Mouse (Mus musculus): ENCODE data around the gene Deaf1.
A peak's percentile ranks its signal among the peaks of the same experiment; 100 is the strongest.

Deaf1 gene

DNA sequence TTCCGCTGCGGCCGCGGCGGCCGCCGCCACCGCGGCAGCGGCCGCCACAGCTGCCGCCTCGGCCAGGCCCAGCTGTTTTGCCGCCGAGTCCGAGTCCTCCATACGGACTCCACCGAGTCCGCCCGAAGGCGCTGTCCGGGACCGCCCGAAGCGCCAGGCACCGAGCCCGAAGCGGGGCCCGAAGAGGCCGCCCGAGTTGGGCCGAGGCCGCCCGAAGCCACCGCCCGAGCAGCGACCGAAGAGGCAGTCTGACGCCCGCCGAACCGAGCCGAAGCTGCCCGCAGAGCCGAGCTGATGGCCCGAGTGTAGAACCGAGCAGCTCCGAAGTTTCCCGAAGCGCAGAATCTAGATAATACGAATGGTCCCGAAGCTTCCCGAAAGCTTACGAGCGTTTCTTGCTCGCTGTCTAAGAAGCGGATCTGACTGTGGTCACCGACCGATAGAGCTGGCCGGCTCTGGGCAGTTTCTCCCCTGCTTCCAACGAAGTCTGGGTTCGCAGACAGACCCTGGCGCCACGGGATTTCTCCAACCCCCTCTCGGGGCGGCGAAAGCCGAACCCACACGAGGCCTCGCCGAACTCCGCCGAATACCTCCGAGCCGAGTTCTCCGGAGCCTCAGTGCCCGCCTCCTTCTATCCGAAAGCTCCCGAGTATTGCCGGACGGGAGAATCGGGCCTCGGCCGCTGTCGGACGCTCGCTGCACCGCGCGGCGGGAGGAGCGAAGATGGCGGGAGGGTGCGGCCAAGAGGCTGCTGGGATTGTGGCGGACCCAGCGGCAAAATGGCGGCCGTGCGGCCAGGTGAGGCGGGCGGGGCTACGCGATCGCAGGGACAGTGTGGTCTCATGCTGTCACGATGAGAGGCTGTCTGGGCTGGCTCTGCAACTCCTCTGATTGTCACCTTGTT lies at the start of gene Deaf1, which contains the start of gene Tmem80:
Gene Deaf1, minus strand, starts transcription at position 222 of the 904 bp plus-strand sequence.
Gene Tmem80, plus strand, starts transcription at position 271 of the 904 bp plus-strand sequence.
- DNase-seq (ENCODE audit: low spot score) = peak; percentile 97

DNA sequence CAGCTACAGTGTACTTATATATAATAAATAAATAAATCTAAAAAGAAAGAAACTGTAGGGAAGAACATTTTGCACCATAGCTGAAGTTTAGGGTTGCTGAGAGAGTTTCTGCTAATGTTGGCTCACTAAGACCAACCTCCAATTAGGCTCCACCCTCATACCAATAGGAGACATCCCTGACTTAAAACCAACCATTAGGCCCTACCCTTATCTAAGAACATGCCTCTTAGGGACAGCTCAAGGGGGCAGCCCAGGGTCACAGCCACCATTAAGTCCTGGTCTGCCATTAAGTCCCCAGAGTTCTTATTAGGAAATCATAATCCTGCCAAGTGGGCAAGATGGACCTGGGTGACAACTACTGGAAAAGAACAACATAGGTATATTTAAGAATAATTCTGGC lies 46.9 kb upstream of the Deaf1 start:
- DNase-seq (ENCODE audit: low spot score) = no peak

DNA sequence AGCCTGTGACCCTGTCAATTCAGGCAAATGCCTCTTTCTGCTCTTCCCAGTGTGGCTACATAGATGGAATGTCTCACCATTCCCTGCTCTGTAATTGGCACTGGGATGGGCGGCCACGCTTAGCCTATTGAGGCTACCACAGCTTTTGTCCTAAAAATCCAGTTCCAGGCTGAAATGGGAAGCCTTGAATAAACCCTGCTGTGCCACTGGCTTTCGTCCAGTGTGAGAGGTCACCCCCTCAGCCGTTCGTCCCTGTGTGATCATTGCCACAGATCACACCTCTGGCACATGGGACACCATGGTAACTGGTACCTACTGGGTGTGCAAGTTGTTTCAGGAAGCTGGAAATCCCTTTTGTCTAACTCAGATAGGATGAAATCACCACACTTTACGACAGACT lies 46.1 kb upstream of the Deaf1 start:
- no peak for DNase-seq (ENCODE audit: low spot score)

DNA sequence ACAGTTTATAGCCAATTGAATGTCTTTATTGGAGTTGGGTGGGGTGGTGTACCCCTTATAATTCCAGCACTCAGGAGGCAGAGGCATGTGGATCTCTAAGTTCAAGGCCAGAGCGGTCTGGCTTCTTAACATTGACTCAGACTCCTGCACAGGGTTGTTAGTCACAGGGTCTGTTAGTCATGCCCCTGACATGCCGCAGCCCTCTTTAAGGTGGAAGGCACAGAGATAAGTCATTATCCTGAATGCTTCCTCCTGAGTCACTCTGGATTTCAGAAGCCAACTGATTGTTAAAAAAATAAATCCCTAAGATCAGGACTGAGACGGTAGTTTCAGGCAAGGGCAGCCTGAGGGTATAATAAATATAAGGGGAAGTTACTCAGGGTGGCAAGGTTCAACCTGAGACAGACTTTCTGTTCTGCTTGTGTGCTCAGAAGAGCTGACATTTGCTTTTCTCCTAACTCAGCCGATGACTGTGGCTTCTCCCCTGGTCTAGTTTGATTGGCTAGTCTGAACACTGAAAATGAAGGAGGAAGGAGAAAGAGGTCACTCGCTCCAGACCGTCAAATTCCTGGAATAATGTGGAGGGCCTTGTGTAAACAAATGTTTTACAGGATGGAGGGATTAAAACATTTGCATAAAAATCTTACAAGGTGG lies 44.6 kb upstream of the Deaf1 start:
- no peak for DNase-seq (ENCODE audit: low spot score)

DNA sequence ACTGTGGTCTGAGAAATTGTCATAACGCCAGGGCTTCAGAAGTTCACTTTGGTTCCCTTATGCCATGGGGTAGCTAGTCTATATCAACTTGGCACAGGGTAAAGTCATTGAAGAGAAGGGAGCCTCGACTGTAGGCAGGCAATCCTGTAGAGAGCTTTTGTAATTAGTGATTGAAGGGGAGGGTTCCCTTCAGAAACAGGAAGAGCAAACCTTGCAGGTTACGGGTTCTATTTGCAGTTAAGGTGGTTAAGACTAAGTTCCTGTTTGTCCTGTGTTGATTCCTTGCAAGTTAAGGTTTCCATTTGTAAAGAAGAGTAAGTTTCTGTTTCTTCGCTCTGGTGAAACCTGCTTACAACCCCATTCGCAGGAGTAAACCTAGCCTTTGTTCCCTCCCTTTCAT lies 42.4 kb upstream of the Deaf1 start:
- no peak for DNase-seq (ENCODE audit: low spot score)

DNA sequence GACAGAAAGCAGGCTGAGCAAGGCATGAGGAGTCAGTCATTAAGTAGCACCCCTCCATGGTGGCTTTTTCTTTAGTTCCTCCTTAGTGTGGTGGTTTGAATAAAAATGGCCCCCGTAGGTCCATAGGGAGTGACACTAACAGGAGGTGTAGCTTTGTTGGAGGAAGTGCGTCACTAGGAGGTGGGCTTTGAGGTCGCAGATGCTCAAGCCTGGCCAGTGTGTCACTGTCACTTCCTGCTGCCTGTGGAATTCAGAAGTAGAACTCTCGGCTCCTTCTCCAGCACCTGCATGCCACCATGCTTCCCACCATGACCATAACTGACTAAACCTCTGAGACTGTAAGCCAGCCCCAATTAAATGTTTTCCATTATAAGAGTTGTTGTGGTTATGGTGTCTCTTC lies 39.9 kb upstream of the Deaf1 start:
- no peak for DNase-seq (ENCODE audit: low spot score)

DNA sequence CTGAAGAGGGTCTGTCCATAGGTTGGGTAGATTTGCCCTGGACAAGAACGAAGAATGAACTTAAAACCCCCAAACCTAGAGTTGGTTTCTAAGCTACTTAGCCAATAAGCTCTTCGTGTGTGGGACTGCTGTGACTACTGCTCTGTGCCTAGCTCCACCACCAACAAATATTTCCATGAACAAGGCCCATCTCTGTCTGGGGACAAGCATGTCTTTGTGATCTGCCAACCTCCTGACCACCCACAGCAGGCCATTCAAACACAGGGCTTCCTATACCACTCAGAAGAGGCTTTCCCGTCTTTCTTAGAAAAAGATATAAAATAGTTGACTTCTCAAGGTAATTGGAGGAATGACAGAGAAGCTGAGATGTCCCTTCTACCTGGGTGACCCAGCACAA lies 37.6 kb upstream of the Deaf1 start:
- DNase-seq (ENCODE audit: low spot score) = peak; percentile 22

DNA sequence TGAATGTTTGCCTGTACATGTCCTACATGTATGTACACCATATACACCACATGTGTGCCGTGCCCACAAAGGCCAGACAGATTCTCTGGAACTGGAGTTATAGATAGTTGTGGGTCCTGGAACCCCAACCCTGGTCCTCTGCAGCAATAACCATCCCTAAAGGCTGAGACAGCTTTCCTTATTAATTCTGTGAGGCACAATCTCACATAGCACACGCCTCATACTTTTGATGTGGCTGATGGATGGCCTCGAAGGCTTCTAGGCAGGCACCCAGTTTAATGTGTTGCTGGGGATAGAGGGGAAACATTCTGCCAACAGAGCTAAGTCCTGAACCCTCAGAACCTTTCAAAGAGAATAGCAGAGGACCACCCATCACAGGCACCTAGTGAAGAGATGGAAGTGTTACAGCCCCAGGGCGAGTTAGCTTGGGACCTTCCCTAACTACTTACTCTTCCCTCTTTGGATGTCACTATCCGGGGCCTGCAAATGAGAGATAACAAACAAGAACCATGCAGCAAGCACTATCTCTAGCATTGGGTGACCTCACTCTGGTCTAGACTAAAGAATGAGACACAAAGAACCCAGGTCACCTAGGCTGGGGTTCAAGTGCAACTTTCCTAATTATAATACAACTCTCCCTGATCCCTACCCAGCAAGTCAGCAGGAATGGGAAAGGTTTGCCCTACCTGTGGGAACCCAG lies 37.0 kb upstream of the Deaf1 start:
- peak; percentile 85 for DNase-seq (ENCODE audit: low spot score)

DNA sequence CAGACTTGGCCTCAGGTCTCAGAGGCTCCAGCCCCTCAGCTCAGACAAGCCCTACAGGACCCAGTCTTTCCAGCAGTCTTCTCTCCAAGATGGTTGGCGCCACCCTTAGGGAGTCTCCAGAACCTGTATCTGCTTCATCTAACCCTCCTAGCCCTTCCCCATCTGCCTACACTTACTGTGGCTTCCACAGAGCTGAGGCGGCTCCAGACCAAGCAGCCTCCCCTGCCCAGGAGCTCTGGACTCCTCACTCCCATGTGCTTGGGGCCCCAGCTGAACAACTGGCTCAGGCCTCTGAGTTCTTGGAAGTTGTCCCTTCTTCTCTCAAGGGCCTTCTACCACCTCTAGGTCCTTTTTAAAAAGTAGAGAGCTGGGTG lies 36.2 kb upstream of the Deaf1 start:
- no peak for DNase-seq (ENCODE audit: low spot score)

DNA sequence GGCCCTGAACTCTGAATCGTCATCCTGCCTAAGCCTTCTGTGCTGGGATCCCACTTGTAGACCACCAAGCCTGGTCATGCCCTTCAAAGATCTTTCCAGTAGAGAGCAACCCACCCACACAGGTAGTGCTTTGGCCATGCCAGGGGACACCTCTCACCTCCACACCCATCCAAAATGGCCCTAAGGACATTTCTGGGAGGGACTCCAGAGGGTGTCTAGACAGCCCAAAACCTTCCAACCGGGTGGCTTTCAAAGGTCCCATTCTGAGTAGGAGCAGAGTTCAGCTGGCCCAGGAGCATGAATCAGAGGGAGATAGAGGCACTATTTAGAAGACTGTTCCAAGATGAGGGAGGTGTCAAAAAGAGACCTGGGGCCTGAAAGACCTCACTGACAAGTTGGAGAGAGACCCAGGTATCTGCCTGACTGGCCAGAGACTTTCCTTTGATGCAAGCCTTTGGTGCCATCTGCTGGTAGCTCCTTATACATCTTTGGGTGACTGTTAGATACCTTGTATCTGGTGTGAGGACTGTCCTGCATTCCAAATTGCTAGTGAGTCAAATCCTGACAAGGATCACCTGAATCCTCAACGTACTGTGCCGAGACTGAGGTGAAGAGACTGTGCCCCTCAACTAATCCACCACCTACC lies 35.7 kb upstream of the Deaf1 start:
- DNase-seq (ENCODE audit: low spot score) = peak; percentile 91

DNA sequence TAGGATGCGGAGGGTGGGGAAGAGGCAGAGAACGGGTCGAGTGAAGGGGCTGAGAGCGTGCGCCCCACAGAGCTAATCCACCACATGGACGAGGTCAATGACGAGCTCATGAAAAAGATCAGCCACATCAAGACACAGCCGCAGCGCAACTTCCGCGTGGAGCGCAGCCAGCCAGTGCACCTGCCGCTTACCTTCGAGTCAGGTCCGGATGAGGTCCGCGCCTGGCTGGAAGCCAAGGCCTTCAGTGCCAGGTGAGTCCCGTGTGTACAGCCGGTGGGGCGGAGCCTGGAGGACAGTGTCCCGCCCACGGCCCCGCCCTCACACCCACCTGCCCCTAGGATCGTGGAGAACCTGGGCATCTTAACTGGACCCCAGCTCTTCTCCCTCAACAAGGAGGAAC lies 34.0 kb upstream of the Deaf1 start:
- DNase-seq (ENCODE audit: low spot score) = no peak

DNA sequence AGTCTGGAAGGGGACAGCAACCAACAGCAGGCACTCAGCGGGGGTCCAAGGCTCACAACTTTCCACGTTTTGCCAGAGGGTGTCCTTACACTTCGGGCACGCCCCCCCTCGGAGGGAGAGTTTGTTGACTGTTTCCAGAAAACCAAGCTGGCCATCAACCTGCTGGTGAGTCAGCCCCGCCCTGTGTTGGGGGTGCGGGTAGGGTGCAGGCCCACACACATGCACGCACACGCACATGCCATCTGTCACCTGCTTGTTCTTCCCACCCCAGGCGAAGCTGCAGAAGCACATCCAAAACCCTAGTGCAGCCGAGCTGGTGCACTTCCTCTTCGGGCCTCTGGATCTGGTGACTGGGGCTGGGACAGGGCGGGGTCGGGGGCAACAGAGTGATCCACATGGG lies 29.5 kb upstream of the Deaf1 start:
- DNase-seq (ENCODE audit: low spot score) = no peak

DNA sequence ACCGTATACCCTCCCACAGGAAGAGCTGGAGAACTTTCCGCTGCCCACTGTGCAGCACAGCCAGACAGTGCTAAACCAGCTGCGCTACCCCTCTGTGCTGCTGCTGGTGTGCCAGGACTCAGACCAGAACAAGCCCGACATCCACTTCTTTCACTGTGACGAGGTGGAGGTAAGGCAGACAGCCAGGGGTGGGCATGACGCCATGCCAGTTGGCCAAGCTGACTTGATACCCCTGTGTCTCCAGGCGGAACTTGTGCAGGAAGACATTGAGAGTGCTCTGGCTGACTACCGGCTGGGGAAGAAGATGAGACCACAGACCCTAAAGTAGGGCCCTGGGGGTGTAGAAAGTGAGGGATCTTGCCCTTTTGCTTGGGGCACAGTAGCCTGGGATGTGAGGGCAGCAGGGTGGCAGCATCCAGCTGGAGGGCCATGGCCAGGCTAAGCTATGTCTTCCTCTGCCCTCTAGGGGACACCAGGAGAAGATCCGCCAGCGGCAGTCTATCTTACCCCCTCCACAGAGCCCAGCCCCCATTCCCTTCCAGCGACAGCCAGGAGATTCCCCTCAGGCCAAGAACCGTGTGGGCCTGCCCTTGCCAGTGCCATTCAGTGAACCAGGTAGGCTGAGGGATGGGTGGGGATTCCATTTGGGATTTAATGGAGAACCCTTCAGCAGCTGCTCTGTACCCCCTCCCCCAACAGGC lies 28.3 kb upstream of the Deaf1 start:
- DNase-seq (ENCODE audit: low spot score) = no peak

DNA sequence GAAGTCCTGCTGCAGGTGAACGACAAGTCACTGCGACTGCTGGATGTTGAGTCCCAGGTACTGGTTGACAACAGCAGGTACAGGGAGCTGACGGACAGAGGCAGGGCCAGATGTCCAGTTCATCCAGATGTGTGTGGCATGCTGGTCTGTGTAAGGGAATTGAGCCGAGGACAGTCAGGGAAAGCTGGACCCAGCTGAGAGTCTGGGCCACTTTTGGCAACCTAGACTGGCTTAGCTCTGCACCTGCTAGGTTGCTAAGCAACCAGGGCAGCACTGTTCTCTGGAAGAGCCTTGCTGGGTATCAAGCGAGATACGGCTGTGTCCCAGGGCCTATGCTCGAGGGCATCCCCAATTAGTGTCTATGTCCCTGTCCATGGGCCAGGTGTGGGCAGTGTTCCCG lies 27.6 kb upstream of the Deaf1 start:
- DNase-seq (ENCODE audit: low spot score) = no peak

DNA sequence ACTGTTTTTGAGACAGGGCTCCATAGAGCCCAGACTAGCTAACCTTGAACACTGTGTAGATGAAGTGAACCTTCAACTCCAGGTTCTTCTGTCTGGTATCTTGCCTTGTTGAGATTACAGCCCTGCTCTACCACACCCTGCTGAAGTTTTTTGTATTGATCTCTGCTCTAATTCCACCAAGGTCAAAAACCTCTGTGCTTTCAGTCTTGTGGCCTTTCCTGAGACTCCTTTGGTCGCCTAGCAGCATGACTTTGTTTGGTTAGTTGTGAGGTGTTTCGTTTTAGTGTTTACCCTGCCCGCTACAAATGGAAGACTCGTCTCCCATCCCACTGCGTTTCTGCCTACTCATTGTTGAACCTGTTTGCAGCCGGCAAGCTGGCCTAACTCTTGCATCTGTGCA lies 23.6 kb upstream of the Deaf1 start:
- no peak for DNase-seq (ENCODE audit: low spot score)

DNA sequence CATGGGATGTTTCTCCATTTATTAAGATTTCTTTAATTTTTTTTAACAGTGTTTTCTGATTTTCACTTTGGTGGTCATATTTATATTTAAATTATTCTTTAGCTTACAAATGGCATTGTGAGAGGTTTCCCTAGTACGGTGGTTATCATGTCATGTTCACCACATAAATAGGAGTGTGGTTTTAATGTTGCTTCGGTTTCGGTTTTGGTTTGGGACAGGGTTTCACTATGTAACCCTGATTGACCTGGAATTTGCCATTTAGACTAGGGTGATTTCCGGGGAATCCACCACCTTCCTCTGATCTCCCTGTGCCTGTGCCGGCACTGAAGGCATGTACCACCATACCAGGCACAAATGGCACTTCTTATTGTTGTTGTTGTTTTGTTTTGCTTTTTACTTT lies 17.3 kb upstream of the Deaf1 start:
- DNase-seq (ENCODE audit: low spot score) = no peak

DNA sequence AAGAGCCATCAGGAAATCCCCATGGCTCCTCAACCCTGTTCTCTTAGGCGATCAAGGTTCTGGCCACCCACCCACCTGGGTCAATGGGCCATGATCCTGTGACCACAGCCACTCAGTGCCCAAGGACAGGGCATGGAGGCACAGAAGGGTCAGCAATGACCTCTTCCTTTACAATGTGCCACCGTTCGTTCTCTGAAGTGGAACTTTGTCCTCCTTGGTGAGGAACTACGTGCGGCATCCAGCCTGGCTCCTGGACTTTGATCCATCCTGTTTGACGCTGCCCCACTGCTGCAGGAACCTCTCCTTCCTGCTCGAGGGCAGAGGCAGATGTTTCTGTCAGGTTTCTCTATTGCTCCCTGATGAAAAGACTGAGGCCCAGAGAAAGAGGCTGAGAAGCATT lies 16.2 kb upstream of the Deaf1 start:
- no peak for DNase-seq (ENCODE audit: low spot score)

DNA sequence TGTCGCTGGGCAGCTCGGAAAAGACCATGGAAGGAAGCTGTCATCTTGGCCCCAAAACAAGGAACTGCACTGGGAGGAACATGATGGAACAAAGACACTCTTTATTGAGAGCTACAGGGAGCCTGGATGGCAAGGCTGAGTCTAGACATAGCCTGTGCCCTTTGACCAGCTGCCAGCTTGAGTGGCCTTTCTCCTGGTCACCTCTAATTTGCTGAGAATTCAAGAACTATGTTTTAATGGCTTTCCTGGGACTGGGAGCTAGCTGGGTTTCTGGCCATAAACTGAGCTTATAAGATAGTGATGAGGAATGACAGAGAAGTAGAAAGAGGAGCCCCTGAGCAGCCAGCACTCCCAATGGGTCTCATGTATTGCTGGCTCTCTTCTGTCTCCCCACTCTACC lies 15.7 kb upstream of the Deaf1 start:
- no peak for DNase-seq (ENCODE audit: low spot score)

DNA sequence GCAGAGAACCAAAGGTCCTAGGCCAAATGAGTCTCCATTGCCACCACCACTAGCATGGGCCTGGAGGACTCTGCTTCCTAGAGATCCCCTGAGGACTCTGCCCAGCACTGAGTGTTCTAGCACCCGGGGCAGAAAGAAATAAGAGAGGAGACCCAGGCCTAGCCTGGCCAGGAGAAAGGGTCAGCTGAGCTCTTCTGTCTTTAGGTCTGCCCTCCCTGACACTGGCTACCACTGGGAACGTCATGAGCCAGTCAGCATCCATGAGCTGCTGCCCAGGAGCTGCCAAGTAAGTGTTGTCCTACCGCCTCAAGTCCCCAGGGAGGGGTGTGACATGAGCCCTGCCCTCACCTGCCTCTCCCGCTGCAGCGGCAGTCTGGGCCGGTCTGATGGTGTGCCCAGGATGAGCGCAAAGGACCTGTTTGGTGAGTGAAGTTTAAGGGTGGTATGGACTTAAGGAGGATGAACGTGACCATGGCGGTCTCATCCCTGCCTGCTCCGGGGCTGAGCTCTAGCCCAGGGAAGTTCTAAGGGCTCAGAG lies 14.3 kb upstream of the Deaf1 start:
- DNase-seq (ENCODE audit: low spot score) = no peak

DNA sequence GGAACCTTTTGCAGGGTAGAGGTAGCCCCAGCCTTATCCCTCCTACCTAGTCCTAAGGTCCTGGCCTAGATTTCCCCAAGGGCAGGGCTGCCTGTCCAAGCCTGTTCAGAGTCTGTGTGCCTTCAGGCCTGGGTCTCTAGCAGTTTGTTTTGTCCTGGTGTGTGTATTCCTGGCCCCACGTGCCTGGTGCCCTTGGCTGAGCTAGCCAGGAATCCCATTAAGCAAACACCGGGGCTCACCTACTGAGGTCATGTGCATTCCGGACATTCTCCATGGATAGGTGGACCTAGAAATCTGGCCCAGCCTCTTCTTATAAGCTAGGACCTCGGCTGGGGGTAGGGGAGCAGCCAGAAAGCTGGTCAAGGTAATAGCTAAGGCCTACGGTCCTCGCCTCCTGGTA lies 13.0 kb upstream of the Deaf1 start:
- no peak for DNase-seq (ENCODE audit: low spot score)

DNA sequence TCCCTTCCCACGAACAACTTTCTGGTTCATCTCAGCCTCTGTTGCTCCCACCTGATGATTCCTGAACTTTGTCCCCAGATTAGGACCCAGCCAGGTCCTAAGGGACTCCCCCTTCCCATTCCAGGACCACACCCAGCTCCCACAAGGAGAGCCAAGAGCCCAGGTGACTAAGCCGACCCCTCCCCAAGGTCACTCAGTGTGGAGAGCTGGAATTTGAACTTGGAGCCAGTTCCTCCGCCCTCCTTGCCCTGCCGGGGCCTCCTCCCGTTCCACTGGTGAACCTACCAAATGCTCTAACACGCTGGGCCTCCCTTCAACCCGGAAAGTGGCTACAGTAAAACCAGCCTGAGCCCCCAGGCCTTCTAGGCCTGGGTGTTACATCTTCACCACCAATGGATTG lies 12.5 kb upstream of the Deaf1 start:
- DNase-seq (ENCODE audit: low spot score) = no peak

Measured in c-Kit-positive CD71-positive TER-119-positive erythroid progenitor cells, embryonic 14.5 days (primary cell).